Mouse (Mus musculus) forebrain, embryonic 11.5 days (tissue): ENCODE data around the gene Trim16. TPM values are rescaled to one million over a fixed set of nuclear protein-coding genes. Genes with fewer than 3 reads are reported as not detected.

ENCODE experiments used
- ATAC-seq: fragments of 200-750 bp; cut with Nextera tagmentation; replicated peaks from 2 replicates; pipeline ENCODE4 v1.8.0; 2017; ENCODE audit warnings: moderate TSS enrichment; ENCODE audit not compliant: low FRiP score
- DNase-seq: peaks from one replicate; pipeline ENCODE4 v3.0.0-alpha.2; 2017; ENCODE audit warnings: low spot score
- H3K27ac ChIP-seq: fragments of 300-500 bp; sonication (generic); 2 replicates; pipeline ENCODE4 v1.5.1; 2014; ENCODE audit warnings: low read depth, low read length
- H3K27me3 ChIP-seq: fragments of 300-500 bp; sonication (generic); 2 replicates; pipeline ENCODE4 v1.6.1; 2014; ENCODE audit warnings: mild to moderate bottlenecking, low read length, mixed read lengths; ENCODE audit not compliant: control insufficient read depth, insufficient read depth
- H3K36me3 ChIP-seq: fragments of 300-500 bp; sonication (generic); 2 replicates; pipeline ENCODE4 v1.6.1; 2014; ENCODE audit warnings: mild to moderate bottlenecking, low read length, moderate library complexity, mixed read lengths; ENCODE audit not compliant: control insufficient read depth, insufficient read depth
- H3K4me1 ChIP-seq: fragments of 300-500 bp; sonication (generic); replicated peaks from 2 replicates; pipeline ENCODE4 v1.6.1; 2014; ENCODE audit warnings: low read length, mixed read lengths; ENCODE audit not compliant: control insufficient read depth, insufficient read depth
- H3K4me2 ChIP-seq: fragments of 300-500 bp; sonication (generic); 2 replicates; pipeline ENCODE4 v1.6.1; 2014; ENCODE audit warnings: low read depth, mild to moderate bottlenecking, low read length, moderate library complexity, mixed read lengths; ENCODE audit not compliant: severe bottlenecking
- H3K4me3 ChIP-seq: fragments of 300-500 bp; sonication (generic); 2 replicates; pipeline ENCODE4 v1.5.1; 2014; ENCODE audit warnings: low read depth, low read length
- H3K9ac ChIP-seq: fragments of 300-500 bp; sonication (generic); 2 replicates; pipeline ENCODE4 v1.6.1; 2014; ENCODE audit warnings: low read length
- H3K9me3 ChIP-seq: fragments of 300-500 bp; sonication (generic); 2 replicates; pipeline ENCODE4 v1.6.1; 2016; ENCODE audit warnings: low read length, mixed read lengths; ENCODE audit not compliant: control insufficient read depth
- WGBS: fragments of 180-500 bp; shearing (Covaris S2); extraction: QIAGEN DNeasy Blood & Tissue Kit; methylation state at CpG from one replicate; pipeline ENCODE4 v1.1.7; 2014; 5-methylcytosine and 5-hydroxymethylcytosine counted together
- polyA plus RNA-seq: library from polyadenylated mRNA; unstranded; fragments of >200 nt; fragmentation: Nextera tagmentation; extraction: Ambion mirVana; gene quantifications from 2 replicates; pipeline ENCODE4 v1.2.1, GENCODE M21; 2014

Gene Trim16
- polyA plus RNA-seq, 1 experiment from 2014 or later = 4.3 TPM

DNA sequence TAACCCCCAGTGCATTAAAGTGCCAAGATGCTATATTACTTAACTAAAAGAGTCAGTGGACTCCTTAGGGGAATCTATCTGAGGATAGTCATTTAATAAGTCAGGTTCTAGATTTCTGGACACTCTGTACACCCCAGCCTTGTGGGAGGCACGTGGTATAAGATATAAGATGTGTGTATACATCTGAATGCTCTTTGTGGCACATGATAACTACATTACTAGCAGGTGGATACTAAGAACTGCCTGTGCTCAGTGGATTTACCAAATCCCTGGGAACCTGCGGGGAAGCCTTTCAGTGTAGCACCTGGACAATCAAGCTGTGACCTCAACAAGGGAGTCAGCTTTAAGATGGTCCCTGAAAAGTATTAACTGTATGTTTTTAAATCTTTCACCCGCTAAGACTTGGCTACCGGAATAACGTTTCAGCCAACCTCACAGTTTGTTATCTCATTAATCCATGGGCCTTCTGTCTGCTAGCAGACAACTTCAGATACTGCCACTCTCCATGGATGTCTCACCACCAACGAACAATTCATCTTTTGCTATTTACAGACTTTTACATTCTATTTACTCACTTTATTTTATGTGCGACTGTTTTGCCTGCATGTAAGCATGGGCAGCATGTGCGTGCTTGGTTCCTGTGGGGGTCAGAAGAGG is 49.8 kb downstream of the Trim16 start:
- Histone ChIP-seq H3K36me3 (no peaks in the 10 kb centered on the region), H3K27ac (no peak overlapping the region), H3K4me2 (no peak overlapping the region), H3K4me3 (no peak overlapping the region), H3K27me3 (no peaks in the 10 kb centered on the region), H3K4me1 (no peaks in the 10 kb centered on the region), H3K9me3 (no peaks in the 10 kb centered on the region), H3K9ac (no peak overlapping the region)
- no peak for DNase-seq
- 86% methylated on average over 8 of the region's 8 CpGs for WGBS
- ATAC-seq = no peak

DNA sequence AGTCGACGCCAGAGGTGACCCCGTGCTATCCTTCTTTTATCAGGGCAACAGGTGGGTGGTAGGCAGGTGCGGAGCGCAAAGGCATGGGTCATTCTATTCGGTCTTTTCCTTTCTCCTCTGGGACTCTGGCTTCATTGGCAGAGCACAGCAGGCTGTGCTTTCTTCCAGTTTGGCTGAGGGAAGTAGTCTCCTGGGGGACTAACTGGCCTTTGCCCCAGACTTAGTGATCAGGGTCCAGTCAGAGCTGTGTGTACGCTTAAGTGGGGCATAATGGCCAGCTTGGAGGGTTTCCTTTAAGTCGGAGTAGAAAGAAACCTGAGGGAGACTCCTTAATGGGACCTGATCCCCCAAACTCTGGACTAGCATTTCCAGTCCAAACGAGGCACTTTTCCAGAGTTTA is 53.4 kb downstream of the Trim16 start:
- H3K9me3 ChIP-seq = no peaks in the 10 kb centered on the region
- H3K27me3 ChIP-seq = no peaks in the 10 kb centered on the region
- DNase-seq (no peak), ATAC-seq (no peak)
- no peaks in the 10 kb centered on the region for H3K4me1 ChIP-seq
- no peak overlapping the region for H3K27ac ChIP-seq
- H3K4me3 ChIP-seq = no peak overlapping the region
- no peak overlapping the region for H3K9ac ChIP-seq
- 76% methylated on average over 9 of the region's 9 CpGs for WGBS
- no peaks in the 10 kb centered on the region for H3K36me3 ChIP-seq
- H3K4me2 ChIP-seq = no peak overlapping the region

DNA sequence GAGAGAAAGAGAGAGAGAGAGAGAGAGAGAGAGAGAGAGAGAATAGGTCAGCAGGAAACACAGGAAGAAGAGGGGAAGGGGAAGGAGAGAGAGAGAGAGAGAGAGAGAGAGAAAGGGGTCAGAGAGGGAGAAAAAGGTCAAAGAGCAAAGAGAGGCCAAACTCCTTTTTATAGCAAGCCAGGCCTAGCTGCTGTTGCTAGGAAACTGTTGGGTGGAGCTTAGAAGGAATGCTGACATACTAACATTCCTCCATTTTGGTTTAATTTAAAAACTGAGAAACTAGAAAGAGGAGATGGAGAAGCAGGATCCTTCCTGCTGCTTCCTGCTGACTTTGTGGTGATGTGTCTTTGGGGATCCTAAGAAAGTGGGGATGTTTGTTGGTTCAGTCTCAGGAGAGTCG is 55.7 kb downstream of the Trim16 start:
- Histone ChIP-seq H3K27me3 (no peaks in the 10 kb centered on the region), H3K9me3 (no peaks in the 10 kb centered on the region), H3K27ac (no peak overlapping the region), H3K4me1 (no peaks in the 10 kb centered on the region), H3K4me2 (no peak overlapping the region), H3K4me3 (no peak overlapping the region), H3K36me3 (no peaks in the 10 kb centered on the region), H3K9ac (no peak overlapping the region)
- no peak for DNase-seq
- no peak for ATAC-seq
- WGBS = 77% methylated on average over 1 of the region's 1 CpGs

DNA sequence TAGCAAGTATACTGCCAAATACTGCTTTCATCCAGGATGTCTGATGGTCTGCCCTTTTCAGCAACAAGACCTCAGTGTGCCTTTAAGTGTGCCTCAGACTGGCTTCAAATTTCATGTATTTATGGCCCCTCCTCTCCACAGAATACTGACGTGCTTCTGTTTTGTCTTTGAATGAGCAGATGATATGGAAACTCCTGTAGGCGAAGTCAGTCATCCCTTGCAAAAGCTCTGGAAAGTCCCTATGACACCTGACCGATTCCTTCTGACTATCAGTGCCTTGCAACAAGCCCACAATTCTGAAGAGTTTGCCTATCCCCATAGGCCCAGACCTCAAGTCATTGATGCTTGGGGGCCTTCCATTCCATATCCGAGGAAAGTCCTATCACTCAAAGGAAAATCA is 56.4 kb downstream of the Trim16 start:
- Histone ChIP-seq H3K9me3 (no peaks in the 10 kb centered on the region), H3K27me3 (no peaks in the 10 kb centered on the region), H3K27ac (no peak overlapping the region), H3K36me3 (no peaks in the 10 kb centered on the region), H3K9ac (no peak overlapping the region), H3K4me1 (no peaks in the 10 kb centered on the region), H3K4me2 (no peak overlapping the region), H3K4me3 (no peak overlapping the region)
- DNase-seq = no peak
- 91% methylated on average over 4 of the region's 4 CpGs for WGBS
- no peak for ATAC-seq

DNA sequence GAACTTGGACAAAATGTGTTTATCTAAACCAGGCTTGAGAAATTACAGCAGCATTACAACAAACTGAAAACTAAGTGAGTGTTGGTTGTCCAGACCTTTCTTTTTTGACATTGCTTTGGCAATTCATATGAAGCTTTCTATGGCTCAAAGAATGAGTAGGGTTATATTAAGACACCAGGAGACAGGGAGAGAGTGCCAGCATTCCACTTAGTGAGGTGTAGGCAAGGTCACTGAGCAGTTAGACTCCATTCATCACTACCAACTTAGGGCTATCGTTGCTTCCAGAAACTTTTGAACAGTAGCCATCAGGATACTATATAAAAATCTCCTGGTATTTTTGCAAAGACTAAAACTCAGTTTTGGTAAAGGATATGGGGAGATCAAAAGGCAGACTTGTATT is 57.4 kb downstream of the Trim16 start:
- Histone ChIP-seq H3K4me2 (no peak overlapping the region), H3K27ac (no peak overlapping the region), H3K4me3 (no peak overlapping the region), H3K4me1 (no peaks in the 10 kb centered on the region), H3K27me3 (no peaks in the 10 kb centered on the region), H3K36me3 (no peaks in the 10 kb centered on the region), H3K9me3 (no peaks in the 10 kb centered on the region), H3K9ac (no peak overlapping the region)
- WGBS = 90% methylated on average over 1 of the region's 1 CpGs
- DNase-seq = no peak
- no peak for ATAC-seq

DNA sequence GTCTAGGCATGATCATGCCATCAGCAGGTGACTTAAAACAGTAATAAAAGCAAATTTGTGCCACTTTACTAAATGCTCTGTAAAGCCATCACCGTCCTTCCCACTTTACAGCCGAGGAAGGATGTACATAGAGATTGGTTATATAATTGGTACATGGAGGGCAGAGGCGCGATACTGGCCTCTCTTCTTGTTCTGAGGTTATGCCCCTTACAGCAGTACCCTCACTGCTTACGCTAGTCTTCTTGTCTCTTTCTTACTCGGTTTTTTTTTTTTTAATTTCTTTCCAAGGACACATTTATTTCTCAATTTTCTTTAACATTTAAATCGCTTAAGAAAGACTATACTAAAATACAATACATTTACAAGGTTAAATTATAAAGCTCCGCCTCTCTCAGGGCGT is 58.7 kb downstream of the Trim16 start:
- DNase-seq = no peak
- Histone ChIP-seq H3K36me3 (no peaks in the 10 kb centered on the region), H3K27me3 (no peaks in the 10 kb centered on the region), H3K27ac (no peak overlapping the region), H3K4me2 (peak overlapping the region; percentile 75), H3K9me3 (no peaks in the 10 kb centered on the region), H3K4me3 (peak overlapping the region; percentile 73), H3K9ac (peak overlapping the region; percentile 3; the same call in 1 of the 2 replicates), H3K4me1 (no peaks in the 10 kb centered on the region)
- WGBS = 32% methylated on average over 9 of the region's 9 CpGs
- ATAC-seq = peak; percentile 7; the same call in 1 of the 2 replicates

DNA sequence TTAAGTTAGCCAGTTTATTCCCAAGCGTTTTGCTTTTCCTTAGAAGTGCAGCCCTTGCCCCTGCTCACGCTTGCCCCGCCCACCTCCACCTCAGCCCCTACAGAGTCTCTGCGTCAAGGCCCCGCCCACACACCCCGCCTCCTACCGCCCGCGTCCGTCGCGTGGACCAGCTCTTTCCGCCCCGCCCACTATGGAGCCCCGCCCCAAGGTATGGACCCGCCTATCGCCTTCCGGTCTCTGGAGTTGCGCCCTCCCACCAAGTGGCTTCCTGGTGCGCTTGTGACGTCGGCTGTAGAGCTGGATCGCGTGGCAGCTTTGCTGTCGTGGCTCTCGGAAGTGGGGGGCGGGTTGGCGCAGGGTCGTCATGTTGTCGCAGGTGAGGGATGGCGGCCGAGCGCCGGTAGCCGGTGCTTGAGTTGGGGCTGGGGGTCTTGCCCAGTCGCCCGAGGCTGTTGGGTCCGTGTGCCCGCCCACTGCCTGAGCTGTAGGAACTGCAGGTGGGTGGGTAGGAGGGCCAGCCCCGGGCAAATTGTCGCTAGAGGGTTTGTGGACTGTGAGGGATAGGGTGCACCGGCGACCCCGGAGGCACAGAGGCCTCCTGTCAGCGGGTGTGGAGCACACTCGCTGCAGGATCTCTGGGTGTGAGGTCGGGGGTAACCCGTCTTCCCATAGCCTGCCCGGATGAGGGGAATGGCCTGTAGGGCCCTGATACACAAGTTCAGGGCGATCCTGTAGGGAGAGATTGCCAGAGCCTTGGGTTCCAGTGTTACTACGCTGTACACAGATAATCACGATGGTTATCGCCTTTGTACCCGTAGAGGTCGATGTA is 59.4 kb downstream of the Trim16 start, which contains the start of gene Tvp23b:
Gene Tvp23b, plus strand, starts transcription at position 236 of the 829 bp plus-strand sequence.
- Histone ChIP-seq H3K4me1 (no peaks in the 10 kb centered on the region), H3K9me3 (no peaks in the 10 kb centered on the region), H3K4me2 (peak within 1 kb of the TSS; percentile 75), H3K4me3 (peak within 1 kb of the TSS; percentile 73), H3K27ac (no peak within 1 kb of the TSS), H3K36me3 (no peaks in the 10 kb centered on the region), H3K9ac (peak within 1 kb of the TSS; percentile 77), H3K27me3 (no peaks in the 10 kb centered on the region)
- DNase-seq = peak; percentile 100
- ATAC-seq = peak; percentile 96
- 2% methylated on average over 55 of the region's 55 CpGs for WGBS

DNA sequence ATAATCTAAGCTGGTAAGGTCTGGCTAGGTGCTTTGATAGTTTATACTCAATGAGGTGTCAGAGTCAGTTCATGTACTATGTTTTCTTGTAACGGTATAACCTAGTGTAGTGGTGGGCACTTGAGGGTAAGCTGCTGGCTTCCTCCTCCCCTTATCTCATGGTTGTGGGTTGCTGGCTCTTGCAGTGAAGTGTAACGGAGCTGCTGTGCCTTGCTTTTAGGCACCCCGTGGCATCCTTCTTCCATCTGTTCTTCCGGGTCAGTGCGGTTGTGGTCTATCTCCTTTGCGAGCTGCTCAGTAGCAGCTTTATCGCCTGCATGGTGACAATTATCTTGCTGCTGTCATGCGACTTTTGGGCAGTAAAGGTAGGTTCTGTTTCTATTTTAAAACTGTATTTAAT is 63.4 kb downstream of the Trim16 start:
- H3K9me3 ChIP-seq = no peaks in the 10 kb centered on the region
- ATAC-seq = no peak
- DNase-seq = no peak
- H3K36me3 ChIP-seq = no peaks in the 10 kb centered on the region; the same call in 1 of the 2 replicates
- H3K4me2 ChIP-seq = no peak overlapping the region
- H3K9ac ChIP-seq = no peak overlapping the region
- WGBS = 95% methylated on average over 8 of the region's 8 CpGs
- no peak overlapping the region for H3K4me3 ChIP-seq
- H3K4me1 ChIP-seq = no peaks in the 10 kb centered on the region
- H3K27me3 ChIP-seq = no peaks in the 10 kb centered on the region
- no peak overlapping the region for H3K27ac ChIP-seq
